Mouse (Mus musculus) C2C12 (cell line): ENCODE data around the gene Knstrn.

Source experiments
- CTCF ChIP-seq: IDR thresholded peaks from one replicate; pipeline ENCODE4 v1.5.1; 2011; ENCODE audit not compliant: control insufficient read depth, insufficient read depth, insufficient read length
- FOSL1 ChIP-seq: IDR thresholded peaks from one replicate; pipeline ENCODE4 v1.8.0; 2011; ENCODE audit warnings: mild to moderate bottlenecking, low read length; ENCODE audit not compliant: poor library complexity, insufficient read depth, severe bottlenecking
- MAX ChIP-seq: IDR thresholded peaks from one replicate; pipeline ENCODE4 v1.6.1; 2011; ENCODE audit warnings: mild to moderate bottlenecking, control low read depth
- MYOG ChIP-seq: IDR thresholded peaks from one replicate; pipeline ENCODE4 v1.6.1; 2011; ENCODE audit not compliant: control insufficient read depth, insufficient read length; ENCODE audit errors: extremely low read depth
- USF1 ChIP-seq: IDR thresholded peaks from one replicate; pipeline ENCODE4 v1.6.1; 2011; ENCODE audit warnings: low read depth, mild to moderate bottlenecking, control low read depth, moderate library complexity

- TF ChIP-seq CTCF (no peak), MAX (no peak), FOSL1 (no peak), MYOG (no peak), USF1 (no peak)
Measured at GRCm38 (mm10) chr2:118822800-118823199, 9.0 kb downstream of the Knstrn start.
